Mouse (Mus musculus) liver, embryonic 16.5 days (tissue): ENCODE measurements around the gene Dnah5. TPM values are rescaled to one million over a fixed set of nuclear protein-coding genes. Genes with fewer than 3 reads are reported as not detected.
"Not testable (repeated sequence)": the region's sequence is repeated elsewhere in the genome, so short reads cannot be mapped to it uniquely, and the experiment has no call there.

Experiments
- ATAC-seq: fragments of 200-750 bp; cut with Nextera tagmentation; 2 replicates; pipeline ENCODE4 v1.8.0; 2017; ENCODE audit warnings: low read depth, mild to moderate bottlenecking, moderate number of reproducible peaks, moderate library complexity
- H3K27ac ChIP-seq: fragments of 300-500 bp; sonication (generic); 2 replicates; pipeline ENCODE4 v1.5.1; 2014; ENCODE audit warnings: mild to moderate bottlenecking, low read length
- H3K27me3 ChIP-seq: fragments of 300-500 bp; sonication (generic); 2 replicates; pipeline ENCODE4 v1.6.1; 2014; ENCODE audit warnings: low read depth, low read length, mixed read lengths; ENCODE audit not compliant: control insufficient read depth, insufficient read depth
- H3K36me3 ChIP-seq: fragments of 300-500 bp; sonication (generic); 2 replicates; pipeline ENCODE4 v1.6.1; 2014; ENCODE audit warnings: mild to moderate bottlenecking; ENCODE audit not compliant: control insufficient read depth, insufficient read depth
- H3K4me1 ChIP-seq: fragments of 300-500 bp; sonication (generic); 2 replicates; pipeline ENCODE4 v1.6.1; 2014; ENCODE audit warnings: low read depth, low read length, mixed read lengths; ENCODE audit not compliant: control insufficient read depth
- H3K4me2 ChIP-seq: fragments of 300-500 bp; sonication (generic); 2 replicates; pipeline ENCODE4 v1.6.1; 2014; ENCODE audit warnings: low read depth, low read length, mixed read lengths
- H3K4me3 ChIP-seq: fragments of 300-500 bp; sonication (generic); 2 replicates; pipeline ENCODE4 v1.5.1; 2014; ENCODE audit warnings: low read depth, mild to moderate bottlenecking, low read length
- H3K9ac ChIP-seq: fragments of 300-500 bp; sonication (generic); 2 replicates; pipeline ENCODE4 v1.6.1; 2014; ENCODE audit warnings: low read depth, low read length
- H3K9me3 ChIP-seq: fragments of 300-500 bp; sonication (generic); replicated peaks from 2 replicates; pipeline ENCODE4 v1.6.1; 2016; ENCODE audit warnings: low read length; ENCODE audit not compliant: control insufficient read depth
- WGBS: fragments of 180-500 bp; shearing (Covaris S2); extraction: QIAGEN DNeasy Blood & Tissue Kit; methylation state at CpG from one replicate; pipeline ENCODE4 v1.1.7; 2014; ENCODE audit not compliant: insufficient replicate concordance; 5-methylcytosine and 5-hydroxymethylcytosine counted together
- polyA plus RNA-seq: library from polyadenylated mRNA; unstranded; fragments of >200 nt; fragmentation: Nextera tagmentation; extraction: Ambion mirVana; gene quantifications from 2 replicates; pipeline ENCODE4 v1.2.1, GENCODE M21; 2015

Gene Dnah5
- polyA plus RNA-seq, 1 experiment from 2014 or later = not detected

DNA sequence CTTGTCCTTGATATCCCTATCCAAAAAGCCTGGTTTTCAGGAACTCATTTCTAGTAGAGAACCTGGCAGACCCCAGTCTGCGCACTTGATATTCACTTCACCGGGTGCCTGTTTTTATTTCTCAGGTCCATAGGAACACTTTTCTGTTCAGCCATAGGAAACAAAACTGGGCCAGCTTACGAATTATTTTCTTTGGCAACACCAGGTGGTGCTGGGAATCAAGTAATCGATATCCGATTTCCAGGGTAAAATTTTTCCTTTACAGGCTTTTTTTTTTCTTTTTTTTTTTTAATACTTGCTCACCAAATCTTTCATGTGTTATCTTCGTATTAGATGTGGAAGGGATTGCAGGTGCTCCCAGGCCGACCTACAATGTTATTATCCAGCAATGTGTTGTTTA, 119.0 kb downstream of the Dnah5 start:
- no peak overlapping the region for H3K4me2 ChIP-seq
- H3K9me3 ChIP-seq = no peaks in the 10 kb centered on the region
- no peak overlapping the region for H3K4me3 ChIP-seq
- 58% methylated on average over 7 of the region's 7 CpGs for WGBS
- H3K36me3 ChIP-seq = no peaks in the 10 kb centered on the region
- H3K4me1 ChIP-seq = no peaks in the 10 kb centered on the region
- H3K27ac ChIP-seq = no peak overlapping the region
- H3K9ac ChIP-seq = no peak overlapping the region
- H3K27me3 ChIP-seq = no peaks in the 10 kb centered on the region
- no peak for ATAC-seq

DNA sequence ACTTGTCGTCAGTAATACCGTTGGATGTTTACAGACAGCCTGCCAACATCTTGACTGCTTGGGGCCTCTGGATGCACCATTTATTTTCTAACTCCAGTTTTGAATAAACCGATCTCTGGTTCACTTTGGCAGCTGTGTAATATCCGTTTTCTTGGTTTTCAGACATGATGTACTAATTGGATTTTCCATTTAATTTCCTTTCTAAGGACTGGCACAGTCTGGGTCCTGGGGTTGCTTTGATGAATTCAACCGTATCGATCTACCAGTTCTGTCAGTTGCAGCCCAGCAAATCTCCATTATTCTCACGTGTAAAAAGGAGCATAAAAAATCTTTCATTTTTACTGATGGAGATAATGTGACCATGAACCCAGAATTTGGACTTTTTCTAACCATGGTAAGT, 123.4 kb downstream of the Dnah5 start:
- no peak for ATAC-seq
- Histone ChIP-seq H3K4me2 (no peak overlapping the region), H3K9ac (no peak overlapping the region), H3K9me3 (no peaks in the 10 kb centered on the region), H3K27ac (no peak overlapping the region), H3K4me3 (no peak overlapping the region), H3K27me3 (no peaks in the 10 kb centered on the region), H3K36me3 (no peaks in the 10 kb centered on the region), H3K4me1 (no peaks in the 10 kb centered on the region)
- 64% methylated on average over 7 of the region's 7 CpGs for WGBS

DNA sequence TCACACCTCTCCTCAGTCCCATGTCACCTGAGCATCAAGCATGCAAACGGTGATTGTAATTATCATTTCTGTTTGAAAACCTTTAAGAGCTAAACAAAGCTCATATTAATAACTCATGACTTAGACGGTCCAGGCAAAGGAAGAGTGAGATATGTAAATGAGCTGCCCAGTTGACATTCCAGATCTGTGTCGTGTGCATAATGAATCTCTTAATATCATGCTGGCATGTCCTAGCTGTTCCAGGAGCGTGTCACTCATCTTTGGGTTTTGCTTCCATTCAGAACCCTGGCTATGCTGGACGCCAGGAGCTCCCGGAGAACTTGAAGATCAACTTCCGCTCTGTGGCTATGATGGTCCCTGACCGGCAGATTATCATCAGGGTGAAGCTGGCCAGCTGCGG, 123.9 kb downstream of the Dnah5 start:
- Histone ChIP-seq H3K4me2 (no peak overlapping the region), H3K9ac (no peak overlapping the region), H3K27me3 (no peaks in the 10 kb centered on the region), H3K9me3 (no peaks in the 10 kb centered on the region), H3K4me1 (no peaks in the 10 kb centered on the region), H3K27ac (no peak overlapping the region), H3K36me3 (no peaks in the 10 kb centered on the region), H3K4me3 (no peak overlapping the region)
- 71% methylated on average over 9 of the region's 9 CpGs for WGBS
- no peak for ATAC-seq

DNA sequence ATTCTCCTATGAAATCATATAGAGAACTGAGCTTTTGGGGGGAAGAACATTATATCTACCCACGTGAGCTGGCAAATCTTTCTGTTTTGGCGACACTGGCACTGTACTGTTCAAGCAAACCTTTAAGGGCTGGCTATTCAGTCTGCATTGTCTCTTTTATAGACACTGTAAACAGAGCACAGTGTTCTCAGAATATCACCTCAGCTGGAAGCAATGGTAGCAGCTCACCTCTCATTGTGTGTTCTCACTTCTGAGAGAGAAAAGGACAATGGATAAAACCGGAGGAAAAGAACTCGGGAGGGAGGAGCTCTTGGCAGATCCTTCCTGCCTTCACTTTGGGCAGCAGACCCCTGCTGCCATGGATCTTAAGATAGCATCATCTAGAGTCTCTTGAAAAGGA, 137.6 kb downstream of the Dnah5 start:
- H3K9me3 ChIP-seq = no peaks in the 10 kb centered on the region
- no peak for ATAC-seq
- no peak overlapping the region for H3K9ac ChIP-seq

DNA sequence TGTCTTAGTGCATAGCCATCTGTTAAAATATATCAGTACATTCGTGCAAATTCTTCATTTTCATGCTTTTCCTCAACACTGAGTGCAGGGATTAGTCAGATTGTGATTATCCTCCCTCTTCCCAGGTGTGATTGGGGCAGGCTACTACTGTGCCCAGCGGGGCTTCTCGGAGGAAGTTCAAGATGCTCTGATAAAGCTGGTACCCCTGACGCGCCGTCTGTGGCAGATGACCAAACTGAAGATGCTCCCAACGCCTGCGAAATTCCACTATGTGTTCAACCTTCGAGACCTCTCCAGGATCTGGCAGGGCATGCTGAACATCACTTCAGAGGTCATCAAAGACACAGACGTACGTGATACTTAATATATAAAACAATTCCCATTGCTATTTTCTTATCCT, 164.0 kb downstream of the Dnah5 start:
- no peaks in the 10 kb centered on the region for H3K9me3 ChIP-seq
- H3K4me3 ChIP-seq = no peak overlapping the region
- WGBS = 53% methylated on average over 11 of the region's 11 CpGs
- H3K4me2 ChIP-seq = no peak overlapping the region
- H3K9ac ChIP-seq = no peak overlapping the region
- H3K27me3 ChIP-seq = no peaks in the 10 kb centered on the region
- no peaks in the 10 kb centered on the region for H3K4me1 ChIP-seq
- no peak overlapping the region for H3K27ac ChIP-seq
- ATAC-seq = no peak
- H3K36me3 ChIP-seq = no peaks in the 10 kb centered on the region

More for the DNA sequence above, 137.6 kb downstream of the Dnah5 start:
- WGBS = 32% methylated on average over 4 of the region's 4 CpGs
- H3K4me3 ChIP-seq = no peak overlapping the region
- H3K27ac ChIP-seq = no peak overlapping the region
- no peaks in the 10 kb centered on the region for H3K27me3 ChIP-seq
- no peaks in the 10 kb centered on the region for H3K36me3 ChIP-seq
- H3K4me2 ChIP-seq = no peak overlapping the region
- no peaks in the 10 kb centered on the region for H3K4me1 ChIP-seq

DNA sequence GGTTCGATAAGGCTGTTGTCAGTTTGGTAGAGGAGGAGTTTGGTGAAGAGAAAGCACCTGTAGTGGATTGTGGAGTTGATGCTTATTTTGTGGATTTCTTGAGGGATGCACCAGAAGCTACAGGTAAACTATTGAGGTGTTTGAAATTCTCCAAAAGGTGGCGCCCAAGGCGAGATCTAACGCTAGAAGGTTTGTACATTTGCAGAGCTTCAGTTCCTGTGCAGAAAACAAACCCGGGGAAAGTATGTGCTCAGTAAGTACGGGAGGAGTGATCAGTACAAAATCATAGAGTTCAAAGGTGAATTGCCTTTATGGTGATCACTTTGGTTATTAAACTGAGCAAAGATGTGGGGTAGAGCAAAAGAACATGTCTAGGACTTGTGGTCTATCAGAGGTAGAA, 166.9 kb downstream of the Dnah5 start:
- Histone ChIP-seq H3K9me3 (no peaks in the 10 kb centered on the region), H3K4me3 (no peak overlapping the region), H3K9ac (no peak overlapping the region), H3K27me3 (no peaks in the 10 kb centered on the region), H3K36me3 (no peaks in the 10 kb centered on the region), H3K4me2 (no peak overlapping the region), H3K4me1 (no peaks in the 10 kb centered on the region), H3K27ac (no peak overlapping the region)
- 62% methylated on average over 6 of the region's 6 CpGs for WGBS
- ATAC-seq = no peak

DNA sequence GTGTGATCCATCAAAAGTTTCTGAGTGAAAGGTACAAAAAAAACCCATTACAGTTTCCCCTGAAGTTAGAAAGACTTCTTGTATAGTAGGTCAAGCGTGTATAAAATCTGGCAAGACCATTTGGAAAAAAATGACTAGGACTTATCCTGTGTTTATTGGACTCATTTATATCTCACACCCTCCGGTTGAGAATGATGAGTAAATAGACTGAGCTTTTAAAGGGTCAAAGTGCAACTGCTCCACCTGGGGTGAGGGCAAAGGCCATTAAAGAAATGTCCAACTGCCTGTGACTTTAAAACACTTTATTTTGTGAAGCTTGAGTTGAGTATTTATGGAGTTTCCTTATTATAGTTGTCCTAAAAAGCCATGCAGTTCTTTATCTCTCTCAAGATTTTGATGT, 168.0 kb downstream of the Dnah5 start:
- no peak overlapping the region for H3K4me3 ChIP-seq

DNA sequence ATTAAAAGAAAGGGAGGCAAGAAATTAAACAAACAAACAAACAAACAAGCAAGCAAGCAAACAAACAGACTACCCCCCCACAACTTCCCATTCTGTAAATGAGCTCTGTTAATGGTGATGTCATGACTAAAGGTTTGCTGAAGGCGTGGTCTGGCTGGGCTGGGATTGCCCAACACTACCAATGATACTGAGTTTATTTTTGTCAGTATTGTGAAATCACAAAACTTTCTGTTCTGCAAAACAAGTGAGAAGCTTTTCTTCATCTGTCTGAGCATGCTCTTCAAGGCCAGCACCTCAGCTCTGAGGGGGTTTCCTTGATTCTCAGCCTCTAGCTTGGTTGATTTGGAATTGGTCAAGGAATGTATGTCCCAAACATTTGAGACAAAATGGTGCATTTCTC, 170.8 kb downstream of the Dnah5 start:
- H3K27ac ChIP-seq = no peak overlapping the region
- no peaks in the 10 kb centered on the region for H3K4me1 ChIP-seq
- H3K9me3 ChIP-seq = no peaks in the 10 kb centered on the region
- ATAC-seq = peak; percentile 64; the same call in 1 of the 2 replicates
- H3K36me3 ChIP-seq = no peaks in the 10 kb centered on the region
- 50% methylated on average over 1 of the region's 1 CpGs for WGBS
- no peaks in the 10 kb centered on the region for H3K27me3 ChIP-seq
- H3K4me2 ChIP-seq = no peak overlapping the region
- H3K9ac ChIP-seq = no peak overlapping the region
- no peak overlapping the region for H3K4me3 ChIP-seq

More for the DNA sequence above, 168.0 kb downstream of the Dnah5 start:
- no peaks in the 10 kb centered on the region for H3K4me1 ChIP-seq
- H3K27ac ChIP-seq = no peak overlapping the region
- WGBS = 47% methylated on average over 2 of the region's 2 CpGs
- H3K27me3 ChIP-seq = no peaks in the 10 kb centered on the region
- H3K36me3 ChIP-seq = no peaks in the 10 kb centered on the region
- H3K9me3 ChIP-seq = no peaks in the 10 kb centered on the region
- no peak overlapping the region for H3K9ac ChIP-seq
- H3K4me2 ChIP-seq = no peak overlapping the region
- ATAC-seq = no peak

DNA sequence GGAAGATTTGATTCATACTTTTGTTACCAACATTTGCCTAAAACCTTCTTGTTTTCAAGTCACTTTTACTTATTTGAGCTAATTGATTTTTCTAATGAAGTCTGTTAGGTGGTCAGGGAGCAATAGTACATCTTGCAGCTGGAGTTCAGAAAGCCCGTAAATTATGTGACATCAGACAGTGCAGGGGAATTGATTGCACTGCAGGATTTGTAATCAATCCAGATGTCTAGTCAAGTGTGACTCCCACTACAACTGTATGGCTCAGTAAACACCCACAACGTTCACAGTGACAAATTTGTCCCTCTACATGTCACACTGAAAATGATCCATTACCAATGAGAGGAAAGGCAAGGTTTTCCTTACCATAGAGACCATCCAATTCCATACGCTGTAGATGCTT, 177.4 kb downstream of the Dnah5 start:
- Histone ChIP-seq H3K9ac (no peak overlapping the region), H3K27me3 (no peaks in the 10 kb centered on the region), H3K36me3 (no peaks in the 10 kb centered on the region), H3K4me2 (no peak overlapping the region), H3K4me3 (no peak overlapping the region), H3K4me1 (no peaks in the 10 kb centered on the region), H3K27ac (no peak overlapping the region), H3K9me3 (no peaks in the 10 kb centered on the region)
- WGBS = 57% methylated on average over 3 of the region's 3 CpGs
- ATAC-seq = no peak

DNA sequence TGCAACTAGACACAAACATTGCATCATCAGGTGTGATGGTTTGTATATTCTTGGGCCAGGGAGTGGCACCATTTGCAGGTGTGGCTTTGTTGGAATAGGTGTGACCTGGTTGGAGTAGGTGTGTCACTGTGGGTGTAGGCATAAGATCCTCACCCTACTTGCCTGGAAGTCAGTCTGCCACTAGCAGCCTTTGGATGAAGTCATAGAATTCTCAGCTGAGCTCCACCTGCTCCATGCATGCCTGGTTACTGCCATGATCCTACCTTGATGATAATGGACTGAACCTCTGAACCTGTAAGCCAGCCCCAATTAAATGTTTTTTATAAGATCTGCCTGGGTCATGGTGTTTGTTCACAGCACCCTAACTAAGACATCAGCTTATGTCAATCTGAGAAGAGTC, 190.2 kb downstream of the Dnah5 start:
- H3K4me3 ChIP-seq, H3K4me1 ChIP-seq, H3K4me2 ChIP-seq, H3K9me3 ChIP-seq, H3K27ac ChIP-seq, ATAC-seq, H3K9ac ChIP-seq, H3K27me3 ChIP-seq, H3K36me3 ChIP-seq: not testable (repeated sequence)
